Mouse (Mus musculus) CH12.LX (cell line): ENCODE measurements at regions not wholly inside any gene's neighbourhood (a gene's known extent, or its start where the extent isn't known, plus 50 kb on each side); places are given as distances from the start of the nearest gene placed in this dataset.

Source experiments
- DNase-seq: peaks from one replicate; pipeline ENCODE4 v3.0.0-alpha.2; 2013; ENCODE audit errors: extremely low read depth
- H3K27ac ChIP-seq: 2 replicates; pipeline ENCODE4 v1.5.1; 2012; ENCODE audit warnings: low read depth, mild to moderate bottlenecking, control low read depth, moderate library complexity; ENCODE audit not compliant: insufficient read depth
- H3K27me3 ChIP-seq: replicated peaks from 2 replicates; pipeline ENCODE3; 2012; ENCODE audit warnings: inconsistent platforms
- H3K36me3 ChIP-seq, 2 experiments: replicated peaks in 1 of 2; 2 replicates each; pipeline versions ENCODE3 to v1.6.1; 2012; ENCODE audit warnings: inconsistent platforms in 1 of 2, low read length in 1 of 2, mild to moderate bottlenecking in 1 of 2, mixed read lengths in 1 of 2, moderate library complexity in 1 of 2; ENCODE audit not compliant: control insufficient read depth in 1 of 2, insufficient read depth in 1 of 2
- H3K4me1 ChIP-seq, 2 experiments: 2 replicates each; pipeline ENCODE4 v1.6.1; 2012; ENCODE audit warnings: inconsistent platforms in 1 of 2, moderate library complexity in 1 of 2; ENCODE audit not compliant: insufficient read depth in 2 of 2, control insufficient read depth in 1 of 2
- H3K4me2 ChIP-seq: 2 replicates; pipeline ENCODE4 v1.6.1; 2012; ENCODE audit warnings: low read depth, mild to moderate bottlenecking, control low read depth; ENCODE audit not compliant: poor library complexity, insufficient read depth, severe bottlenecking
- H3K4me3 ChIP-seq, 3 experiments: fragments of 150-350 bp in 1 of 3; sonication (generic) in 1 of 3; replicated peaks in 1 of 3; 2 replicates each; pipeline versions ENCODE3 to v1.5.1; 2011 to 2012; ENCODE audit warnings: low read depth in 2 of 3, low read length in 2 of 3, mild to moderate bottlenecking in 2 of 3, moderate library complexity in 2 of 3, control low read depth in 1 of 3, improper control_type of control experiment in 1 of 3, inconsistent platforms in 1 of 3, mixed read lengths in 1 of 3; ENCODE audit not compliant: poor library complexity in 1 of 3
- H3K79me2 ChIP-seq: replicated peaks from 2 replicates; pipeline ENCODE4 v1.6.1; 2012; ENCODE audit warnings: mild to moderate bottlenecking, moderate library complexity; ENCODE audit not compliant: control insufficient read depth, poor library complexity, insufficient read depth, severe bottlenecking; ENCODE audit errors: extremely low read depth
- H3K9ac ChIP-seq: 2 replicates; pipeline ENCODE4 v1.6.1; 2012; ENCODE audit warnings: low read depth, mild to moderate bottlenecking, control low read depth, moderate library complexity; ENCODE audit not compliant: insufficient read depth
- H3K9me3 ChIP-seq: replicated peaks from 2 replicates; pipeline ENCODE3; 2012; ENCODE audit warnings: low read length, inconsistent platforms, mixed read lengths
- E2F4 ChIP-seq: IDR thresholded peaks from 2 replicates; pipeline ENCODE4 v1.6.1; 2011; ENCODE audit warnings: low read depth, low read length, improper control_type of control experiment; ENCODE audit not compliant: insufficient replicate concordance
- ELF1 ChIP-seq: IDR thresholded peaks from 2 replicates; pipeline ENCODE4 v1.6.1; 2014; ENCODE audit warnings: low read depth, mild to moderate bottlenecking, inconsistent platforms, low read length, improper control_type of control experiment
- EP300 ChIP-seq: IDR thresholded peaks from 2 replicates; pipeline ENCODE4 v1.6.1; 2011; ENCODE audit warnings: low read length, improper control_type of control experiment
- JUND ChIP-seq: conservative IDR thresholded peaks from 2 replicates; pipeline ENCODE4 v1.6.1; 2011; ENCODE audit warnings: low read depth, low read length, improper control_type of control experiment
- KAT2A ChIP-seq: IDR thresholded peaks from 2 replicates; pipeline ENCODE4 v1.6.1; 2012; ENCODE audit warnings: low read length, improper control_type of control experiment, inconsistent platforms; ENCODE audit not compliant: insufficient replicate concordance
- MAFK ChIP-seq: IDR thresholded peaks from 2 replicates; pipeline ENCODE4 v1.6.1; 2011; ENCODE audit warnings: low read length, improper control_type of control experiment; ENCODE audit not compliant: insufficient replicate concordance
- MAZ ChIP-seq: IDR thresholded peaks from 2 replicates; pipeline ENCODE4 v1.6.1; 2012; ENCODE audit warnings: low read depth, mild to moderate bottlenecking, inconsistent platforms, low read length, improper control_type of control experiment, moderate library complexity
- NELFE ChIP-seq: IDR thresholded peaks from 2 replicates; pipeline ENCODE4 v1.6.1; 2011; ENCODE audit warnings: low read depth, low read length, improper control_type of control experiment
- NRF1 ChIP-seq: IDR thresholded peaks from 2 replicates; pipeline ENCODE4 v1.6.1; 2014; ENCODE audit warnings: low read depth, mild to moderate bottlenecking, inconsistent platforms, low read length, improper control_type of control experiment, moderate library complexity
- PAX5 ChIP-seq: IDR thresholded peaks from 2 replicates; pipeline ENCODE4 v1.6.1; 2012; ENCODE audit warnings: low read length, inconsistent platforms, mixed read lengths
- POLR2A ChIP-seq: IDR thresholded peaks from 2 replicates; pipeline ENCODE4 v1.6.1; 2011; ENCODE audit warnings: low read depth, mild to moderate bottlenecking, improper control_type of control experiment, low read length
- SIN3A ChIP-seq: IDR thresholded peaks from 2 replicates; pipeline ENCODE4 v1.6.1; 2012; ENCODE audit warnings: low read length, improper control_type of control experiment, inconsistent platforms
- SMC3 ChIP-seq: IDR thresholded peaks from 2 replicates; pipeline ENCODE4 v1.6.1; 2011; ENCODE audit warnings: low read depth, low read length, improper control_type of control experiment
- TCF12 ChIP-seq: IDR thresholded peaks from 2 replicates; pipeline ENCODE4 v1.6.1; 2014; ENCODE audit warnings: low read depth, mild to moderate bottlenecking, inconsistent platforms, low read length, improper control_type of control experiment
- ZC3H11A ChIP-seq: IDR thresholded peaks from 2 replicates; pipeline ENCODE4 v1.6.1; 2012; ENCODE audit warnings: low read depth, mild to moderate bottlenecking, inconsistent platforms, low read length, improper control_type of control experiment
- ZKSCAN1 ChIP-seq: IDR thresholded peaks from 2 replicates; pipeline ENCODE4 v1.6.1; 2012; ENCODE audit warnings: low read depth, inconsistent platforms, low read length, improper control_type of control experiment, borderline replicate concordance
- dilution Hi-C: fragments of 300-500 bp; cut with MboI; formaldehyde crosslinking; loops from 2 replicates; pipeline ENCODE4 v1.14.3; 2020; ENCODE audit warnings: low sequenced_read_pairs; ENCODE audit not compliant: extremely low pct_unique_long_range_greater_than_20kb, extremely low pct_ligation_motif_present
- in situ Hi-C: fragments of 300-500 bp; cut with MboI; formaldehyde crosslinking; loops from 3 replicates; pipeline ENCODE4 v1.14.3; 2019; ENCODE audit warnings: low sequenced_read_pairs, low pct_ligation_motif_present, low pct_unique_long_range_greater_than_20kb, mixed read lengths

DNA sequence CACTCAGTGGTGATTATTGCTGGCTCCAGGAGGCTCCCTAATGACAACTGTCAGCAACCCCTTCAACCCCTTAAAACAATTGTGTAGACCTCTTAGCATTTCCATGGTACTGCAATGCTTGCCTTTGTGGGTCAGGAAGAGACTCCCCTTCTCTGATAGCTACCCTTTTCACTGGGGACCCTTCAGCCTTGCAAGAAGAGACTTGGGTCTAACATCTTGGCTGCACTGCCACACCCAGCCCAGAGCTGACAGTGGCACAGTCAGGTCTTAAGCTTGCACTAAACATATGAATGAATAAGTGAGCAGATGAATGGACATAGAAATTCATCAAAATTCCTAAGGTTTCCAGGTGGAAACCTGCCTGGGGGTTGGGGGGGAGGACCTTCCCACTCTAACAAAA, 209.0 kb downstream of the Insig2 start:
- no peaks in the 10 kb centered on the region for H3K36me3 ChIP-seq
- H3K79me2 ChIP-seq: no peaks in the 10 kb centered on the region
- H3K4me1 ChIP-seq: no peaks in the 10 kb centered on the region
- dilution Hi-C loops: no loop called here
- H3K9me3 ChIP-seq: no peaks in the 10 kb centered on the region
- no peak for TF ChIP-seq E2F4
- no peak for TF ChIP-seq ELF1
- no peak for TF ChIP-seq SIN3A
- no peak for TF ChIP-seq NELFE
- TF ChIP-seq POLR2A: no peak
- no peak for TF ChIP-seq JUND
- no peak for TF ChIP-seq MAFK
- TF ChIP-seq, all 38 proteins: peak for 0
- no peak overlapping the region for H3K9ac ChIP-seq
- H3K27me3 ChIP-seq: no peaks in the 10 kb centered on the region
- no peak overlapping the region for H3K4me3 ChIP-seq
- in situ Hi-C loops: no loop called here
- H3K4me2 ChIP-seq: no peak overlapping the region
- no peak for DNase-seq
- no peak overlapping the region for H3K27ac ChIP-seq

GRCm38 (mm10) chr1:121136284-121136683, 196.1 kb downstream of the Insig2 start:
- in situ Hi-C loops: no loop called here
- Histone ChIP-seq H3K36me3 (no peaks in the 10 kb centered on the region), H3K4me1 (peaks cover 6 to 22% of the 10 kb centered on the region in 2 experiments), H3K4me2 (no peak overlapping the region), H3K79me2 (no peaks in the 10 kb centered on the region), H3K27ac (no peak overlapping the region), H3K9me3 (no peaks in the 10 kb centered on the region), H3K4me3 (no peak overlapping the region), H3K9ac (no peak overlapping the region), H3K27me3 (no peaks in the 10 kb centered on the region)
- no peak for DNase-seq
- TF ChIP-seq ZKSCAN1 (no peak), KAT2A (no peak), SMC3 (no peak), TCF12 (no peak), EP300 (no peak), PAX5 (no peak), ZC3H11A (no peak), NRF1 (no peak), POLR2A (no peak), MAZ (no peak)
- dilution Hi-C loops: no loop called here
